Mouse (Mus musculus): ENCODE data around the gene Fam181a. TPM values are rescaled to one million over a fixed set of nuclear protein-coding genes. Genes with fewer than 3 reads are reported as not detected.

Gene Fam181a
- total and polyA plus RNA-seq, 2 experiments from 2014 or later, result not detected

GRCm38 (mm10) chr12:103355746-103356414, 45.1 kb downstream of the Fam181a start, which contains the start of gene Asb2:
Gene Asb2, minus strand, starts transcription at chr12:103356001.
- ATAC-seq (ENCODE audit: insufficient read depth, low read depth), result peak; percentile 6

DNA sequence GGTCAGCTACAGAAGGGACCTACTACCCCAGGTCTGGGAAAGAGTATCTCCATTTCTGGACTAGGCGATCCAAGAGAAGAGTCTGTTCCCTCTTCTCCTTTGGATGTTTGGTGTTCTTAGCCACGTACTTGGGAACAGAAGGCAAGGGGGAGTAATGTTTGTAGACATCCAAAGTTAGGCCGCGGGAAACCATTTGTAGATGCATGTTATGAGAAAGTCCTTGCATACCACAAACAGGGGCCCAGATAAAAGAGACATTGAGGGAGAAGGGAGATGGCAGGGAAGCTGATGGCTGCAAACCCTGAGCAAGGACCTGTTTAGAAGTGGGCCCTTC, 45.6 kb downstream of the Fam181a start:
- H3K27ac ChIP-seq (ENCODE audit: low read depth), result peak overlapping the region; percentile 98
- TF ChIP-seq EP300 (IDR thresholded peaks at IDR 0.05; ENCODE audit: low read depth) (no peak), CTCF (IDR thresholded peaks at IDR 0.05; ENCODE audit: low read depth) (no peak)
- H3K36me3 ChIP-seq (replicated peaks; ENCODE audit: control insufficient read depth, insufficient read depth, low read length), result no peaks in the 10 kb centered on the region
- H3K9me3 ChIP-seq (replicated peaks; ENCODE audit: control insufficient read depth, low read length), result no peaks in the 10 kb centered on the region
- DNase-seq (ENCODE audit: low spot score) (no peak), ATAC-seq (ENCODE audit: insufficient read depth, low read depth) (no peak)
- 75% methylated on average over 4 of the region's 4 CpGs for WGBS
- no peak overlapping the region for H3K4me2 ChIP-seq (ENCODE audit: low read depth, low read length)
- H3K9ac ChIP-seq (replicated peaks; ENCODE audit: low read depth, low read length), result peak overlapping the region; percentile 67
- no peak overlapping the region for H3K4me3 ChIP-seq (ENCODE audit: low read depth, low read length)
- no peaks in the 10 kb centered on the region for H3K27me3 ChIP-seq (ENCODE audit: control insufficient read depth, insufficient read depth, low read length)
- peaks cover 40% of the 10 kb centered on the region for H3K4me1 ChIP-seq (ENCODE audit: control insufficient read depth, insufficient read depth)

More at GRCm38 (mm10) chr12:103355746-103356414, 45.1 kb downstream of the Fam181a start, which contains the start of gene Asb2:
- TF ChIP-seq EP300 (IDR thresholded peaks at IDR 0.05; ENCODE audit: low read depth) (0 out of 2 replicates have a peak, but pooled peaks have one; percentile 23), CTCF (IDR thresholded peaks at IDR 0.05; ENCODE audit: low read depth) (no peak)
- peak within 1 kb of the TSS; percentile 67 for H3K9ac ChIP-seq (replicated peaks; ENCODE audit: low read depth, low read length)
- peak; percentile 68 for DNase-seq (ENCODE audit: low spot score)
- peak within 1 kb of the TSS; percentile 43 for H3K4me3 ChIP-seq (ENCODE audit: low read depth, low read length)
- H3K36me3 ChIP-seq (replicated peaks; ENCODE audit: control insufficient read depth, insufficient read depth, low read length), result peaks cover 4% of the 10 kb centered on the region; the same call in 1 of the 2 replicates
- H3K27me3 ChIP-seq (ENCODE audit: control insufficient read depth, insufficient read depth, low read length), result no peaks in the 10 kb centered on the region
- no peaks in the 10 kb centered on the region for H3K9me3 ChIP-seq (replicated peaks; ENCODE audit: control insufficient read depth, low read length)
- peak within 1 kb of the TSS; percentile 78 for H3K4me2 ChIP-seq (ENCODE audit: low read depth, low read length)
- H3K4me1 ChIP-seq (ENCODE audit: control insufficient read depth, insufficient read depth), result peaks cover 40% of the 10 kb centered on the region
- peak within 1 kb of the TSS; percentile 98 for H3K27ac ChIP-seq (ENCODE audit: low read depth)
- 21% methylated on average over 14 of the region's 14 CpGs for WGBS

GRCm38 (mm10) chr12:103358216-103358615, 47.4 kb downstream of the Fam181a start:
- TF ChIP-seq EP300 (IDR thresholded peaks at IDR 0.05; ENCODE audit: low read depth) (no peak), CTCF (IDR thresholded peaks at IDR 0.05; ENCODE audit: low read depth) (no peak)
- no peaks in the 10 kb centered on the region for H3K27me3 ChIP-seq (ENCODE audit: control insufficient read depth, insufficient read depth, low read length)
- H3K9me3 ChIP-seq (replicated peaks; ENCODE audit: control insufficient read depth, low read length), result no peaks in the 10 kb centered on the region
- no peaks in the 10 kb centered on the region for H3K36me3 ChIP-seq (replicated peaks; ENCODE audit: control insufficient read depth, insufficient read depth, low read length)
- DNase-seq (ENCODE audit: low spot score) (peak; percentile 66), ATAC-seq (ENCODE audit: insufficient read depth, low read depth) (no peak)
- no peak overlapping the region for H3K4me2 ChIP-seq (ENCODE audit: low read depth, low read length)
- peaks cover 44% of the 10 kb centered on the region for H3K4me1 ChIP-seq (ENCODE audit: control insufficient read depth, insufficient read depth)
- peak overlapping the region; percentile 82 for H3K27ac ChIP-seq (ENCODE audit: low read depth)
- WGBS, result 34% methylated on average over 8 of the region's 8 CpGs
- no peak overlapping the region for H3K9ac ChIP-seq (replicated peaks; ENCODE audit: low read depth, low read length)
- H3K4me3 ChIP-seq (ENCODE audit: low read depth, low read length), result no peak overlapping the region

DNA sequence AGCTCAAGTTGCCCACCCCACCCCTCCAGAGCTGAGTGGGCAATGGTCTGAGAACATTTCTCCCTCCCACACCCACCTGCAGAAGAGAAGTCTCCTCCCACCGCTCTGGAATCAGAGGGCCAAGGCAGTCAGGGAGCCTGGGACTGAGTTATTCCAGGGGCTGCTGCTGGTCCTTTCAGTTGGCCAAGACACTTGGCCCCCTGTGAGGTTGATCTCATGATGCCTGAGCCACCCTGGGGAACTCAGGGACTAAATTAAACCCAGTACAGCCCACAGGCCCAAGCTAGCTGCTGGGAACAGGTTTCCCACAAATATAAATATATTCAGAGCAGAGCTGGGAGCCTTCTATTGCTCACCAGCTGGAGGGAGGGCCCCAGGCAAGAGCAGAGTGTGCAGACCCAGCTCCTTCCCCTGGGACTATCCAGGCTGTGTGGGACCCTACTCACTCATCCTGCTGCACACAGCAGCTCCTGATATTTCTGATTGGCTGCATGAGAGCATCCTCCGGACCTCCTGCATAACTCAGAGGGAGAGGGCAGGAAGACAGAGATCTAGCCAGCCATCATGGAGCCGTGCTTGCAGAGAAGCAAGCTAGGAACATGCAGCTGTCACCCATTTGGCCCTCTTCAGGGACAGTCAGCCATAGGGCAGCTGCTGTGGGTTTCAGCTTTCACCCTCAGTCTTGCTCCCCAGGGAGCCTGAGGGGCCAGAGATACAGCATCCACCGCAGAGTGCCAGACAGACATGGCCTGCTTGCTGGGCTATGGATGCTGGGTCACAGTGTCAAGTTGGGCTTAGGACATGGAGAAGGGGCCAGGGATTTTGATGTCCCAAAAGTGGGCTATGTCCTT, 48.4 kb downstream of the Fam181a start:
- H3K27ac ChIP-seq (ENCODE audit: low read depth), result peak overlapping the region; percentile 82
- H3K4me2 ChIP-seq (ENCODE audit: low read depth, low read length), result no peak overlapping the region
- H3K27me3 ChIP-seq (ENCODE audit: control insufficient read depth, insufficient read depth, low read length), result no peaks in the 10 kb centered on the region
- no peaks in the 10 kb centered on the region for H3K9me3 ChIP-seq (replicated peaks; ENCODE audit: control insufficient read depth, low read length)
- ATAC-seq (ENCODE audit: insufficient read depth, low read depth), result no peak
- no peaks in the 10 kb centered on the region for H3K36me3 ChIP-seq (replicated peaks; ENCODE audit: control insufficient read depth, insufficient read depth, low read length)
- WGBS, result 59% methylated on average over 4 of the region's 4 CpGs
- H3K4me1 ChIP-seq (ENCODE audit: control insufficient read depth, insufficient read depth), result peaks cover 44% of the 10 kb centered on the region
- no peak overlapping the region for H3K9ac ChIP-seq (replicated peaks; ENCODE audit: low read depth, low read length)
- TF ChIP-seq CTCF (IDR thresholded peaks at IDR 0.05; ENCODE audit: low read depth), result no peak
- no peak for TF ChIP-seq EP300 (IDR thresholded peaks at IDR 0.05; ENCODE audit: low read depth)
- H3K4me3 ChIP-seq (ENCODE audit: low read depth, low read length), result no peak overlapping the region
- DNase-seq (ENCODE audit: low spot score), result no peak

DNA sequence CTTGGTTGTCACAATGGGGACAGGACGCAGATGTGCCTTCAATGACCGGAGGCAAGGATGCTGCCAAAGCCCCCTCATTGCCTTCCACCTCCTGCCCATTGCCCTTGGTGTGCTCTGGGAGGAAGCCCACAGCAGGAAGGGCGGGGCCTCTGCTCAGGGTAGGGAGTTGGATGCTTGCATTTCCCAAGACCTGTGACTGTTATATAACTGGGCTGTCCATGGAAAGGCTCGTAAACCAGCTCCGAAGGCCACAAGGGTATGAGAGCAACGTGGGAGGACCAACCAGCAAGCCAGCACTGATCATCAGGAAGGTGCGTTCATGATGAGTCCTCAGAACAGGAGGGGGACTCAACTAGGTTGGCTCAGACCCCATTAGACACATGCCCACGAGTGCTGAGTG, 50.0 kb downstream of the Fam181a start:
- H3K27me3 ChIP-seq (ENCODE audit: control insufficient read depth, insufficient read depth, low read length), result no peaks in the 10 kb centered on the region
- H3K36me3 ChIP-seq (replicated peaks; ENCODE audit: control insufficient read depth, insufficient read depth, low read length), result no peaks in the 10 kb centered on the region
- TF ChIP-seq EP300 (IDR thresholded peaks at IDR 0.05; ENCODE audit: low read depth) (no peak), CTCF (IDR thresholded peaks at IDR 0.05; ENCODE audit: low read depth) (no peak)
- H3K4me1 ChIP-seq (ENCODE audit: control insufficient read depth, insufficient read depth), result peaks cover 44% of the 10 kb centered on the region
- no peak overlapping the region for H3K4me2 ChIP-seq (ENCODE audit: low read depth, low read length)
- no peak overlapping the region for H3K9ac ChIP-seq (replicated peaks; ENCODE audit: low read depth, low read length)
- no peaks in the 10 kb centered on the region for H3K9me3 ChIP-seq (replicated peaks; ENCODE audit: control insufficient read depth, low read length)
- 74% methylated on average over 8 of the region's 8 CpGs for WGBS
- no peak overlapping the region for H3K4me3 ChIP-seq (ENCODE audit: low read depth, low read length)
- no peak for ATAC-seq (ENCODE audit: insufficient read depth, low read depth)
- H3K27ac ChIP-seq (ENCODE audit: low read depth), result no peak overlapping the region
- no peak for DNase-seq (ENCODE audit: low spot score)

Data from heart, postnatal 0 days (tissue).